Mouse (Mus musculus) CH12.LX (cell line): Measurements from ENCODE around the gene Rnf43.

Experiments used
- CHD1 ChIP-seq: IDR thresholded peaks from 2 replicates; pipeline ENCODE4 v1.6.1; 2012; ENCODE audit warnings: low read depth, low read length, improper control_type of control experiment, inconsistent platforms
- CTCF ChIP-seq, 2 experiments: IDR thresholded peaks in 1 of 2; conservative IDR thresholded peaks in 1 of 2; 2 replicates each; pipeline ENCODE4 v1.5.1; 2011 to 2012; ENCODE audit warnings: low read depth in 2 of 2, low read length in 2 of 2, improper control_type of control experiment in 1 of 2, inconsistent platforms in 1 of 2, mild to moderate bottlenecking in 1 of 2, moderate library complexity in 1 of 2
- ELF1 ChIP-seq: IDR thresholded peaks from 2 replicates; pipeline ENCODE4 v1.6.1; 2014; ENCODE audit warnings: low read depth, mild to moderate bottlenecking, inconsistent platforms, low read length, improper control_type of control experiment
- POLR2A ChIP-seq: IDR thresholded peaks from 2 replicates; pipeline ENCODE4 v1.6.1; 2011; ENCODE audit warnings: low read depth, mild to moderate bottlenecking, improper control_type of control experiment, low read length

DNA sequence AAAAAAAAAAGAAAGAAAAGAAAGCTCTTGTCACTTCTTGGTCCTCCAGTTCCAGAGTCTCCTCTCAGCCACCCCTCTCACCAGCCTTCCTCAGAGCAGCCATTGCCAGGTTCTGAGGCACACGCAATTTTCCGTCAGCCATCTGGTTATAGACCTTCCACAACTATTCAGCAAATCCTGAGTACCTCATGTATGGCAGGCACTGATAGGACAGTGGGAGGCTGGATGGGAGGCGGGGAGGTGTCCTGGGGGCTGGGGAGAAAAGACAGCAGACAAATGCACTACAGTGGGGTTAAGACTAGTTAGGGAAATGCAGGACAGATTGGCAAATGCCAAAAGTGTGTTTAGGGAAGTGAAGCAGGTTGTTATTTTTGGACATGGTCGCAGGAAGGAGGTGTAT, 49.7 kb downstream of the Rnf43 start:
- no peak for TF ChIP-seq ELF1
- no peak for TF ChIP-seq CTCF (conservative IDR thresholded peaks at IDR 0.05 in 1 of 2, IDR thresholded peaks at IDR 0.05 in 1 of 2; ENCODE audit: low read depth in 2 of 2, low read length in 2 of 2)
- no peak for TF ChIP-seq POLR2A
- no peak for TF ChIP-seq CHD1
